Mouse (Mus musculus) adipocyte (in vitro differentiated cells): ENCODE measurements at regions not wholly inside any gene's neighbourhood (a gene's known extent, or its start where the extent isn't known, plus 50 kb on each side); places are given as distances from the start of the nearest gene placed in this dataset.
A peak's percentile ranks its signal among the peaks of the same experiment; 100 is the strongest.

ENCODE experiments used
- DNase-seq: peaks from one replicate; pipeline ENCODE4 v3.0.0-alpha.2; 2016; ENCODE audit warnings: low spot score

GRCm38 (mm10) chr6:99984057-99984855 lies 258.1 kb upstream of the Prok2 start:
- no peak for DNase-seq

GRCm38 (mm10) chr6:99979614-99980013 lies 253.4 kb upstream of the Prok2 start:
- no peak for DNase-seq

- no peak for DNase-seq
Measured at GRCm38 (mm10) chr6:99978164-99978746, 252.1 kb upstream of the Prok2 start.

- DNase-seq: no peak
Measured at GRCm38 (mm10) chr6:99976144-99976543, 250.0 kb upstream of the Prok2 start.

GRCm38 (mm10) chr6:99975486-99975885 lies 249.3 kb upstream of the Prok2 start:
- no peak for DNase-seq

- peak; percentile 86 for DNase-seq
Measured at GRCm38 (mm10) chr6:99974464-99974863, 248.3 kb upstream of the Prok2 start.

- DNase-seq: peak; percentile 36
Measured at GRCm38 (mm10) chr6:99971376-99971775, 245.2 kb upstream of the Prok2 start.

- peak; percentile 99 for DNase-seq
Measured at GRCm38 (mm10) chr6:99968889-99969288, 242.7 kb upstream of the Prok2 start.

GRCm38 (mm10) chr6:99967465-99967864 lies 241.3 kb upstream of the Prok2 start:
- peak; percentile 87 for DNase-seq

- DNase-seq: no peak
Measured at GRCm38 (mm10) chr6:99964540-99964939, 238.3 kb upstream of the Prok2 start.

GRCm38 (mm10) chr6:99964007-99964406 lies 237.8 kb upstream of the Prok2 start:
- DNase-seq: no peak

GRCm38 (mm10) chr6:99959371-99959770 lies 233.2 kb upstream of the Prok2 start:
- DNase-seq: no peak

- no peak for DNase-seq
Measured at GRCm38 (mm10) chr6:99954832-99955830, 228.9 kb upstream of the Prok2 start.

GRCm38 (mm10) chr6:99953980-99954776 lies 228.0 kb upstream of the Prok2 start:
- DNase-seq: no peak

- DNase-seq: no peak
Measured at GRCm38 (mm10) chr6:99950811-99951210, 224.6 kb upstream of the Prok2 start.

- peak; percentile 85 for DNase-seq
Measured at GRCm38 (mm10) chr6:99946917-99947316, 220.7 kb upstream of the Prok2 start.

- DNase-seq: no peak
Measured at GRCm38 (mm10) chr6:99946481-99946880, 220.3 kb upstream of the Prok2 start.

- no peak for DNase-seq
Measured at GRCm38 (mm10) chr6:99945691-99946090, 219.5 kb upstream of the Prok2 start.

GRCm38 (mm10) chr6:99942958-99943357 lies 216.8 kb upstream of the Prok2 start:
- DNase-seq: peak; percentile 37

- DNase-seq: no peak
Measured at GRCm38 (mm10) chr6:99940118-99940517, 213.9 kb upstream of the Prok2 start.

GRCm38 (mm10) chr6:99939382-99939781 lies 213.2 kb upstream of the Prok2 start:
- no peak for DNase-seq

GRCm38 (mm10) chr6:99938949-99939348 lies 212.8 kb upstream of the Prok2 start:
- no peak for DNase-seq
